Mouse (Mus musculus) sigmoid colon, adult 10 weeks (tissue): ENCODE results near the gene Yipf2. TPM values are rescaled to one million over a fixed set of nuclear protein-coding genes. Genes with fewer than 3 reads are reported as not detected.

Source experiments
- polyA plus RNA-seq: library from polyadenylated mRNA; stranded (reverse); fragments of 350-450 nt; fragmentation: Illumina TruSeq; extraction: RNeasy Lipid Tissue Mini Kit (QIAGEN cat#74804); gene quantifications from one replicate; pipeline ENCODE4 v1.2.3, GENCODE M21; 2014; ENCODE audit warnings: low read depth, low replicate concordance

The Yipf2 gene
- polyA plus RNA-seq = 7.5 TPM

DNA sequence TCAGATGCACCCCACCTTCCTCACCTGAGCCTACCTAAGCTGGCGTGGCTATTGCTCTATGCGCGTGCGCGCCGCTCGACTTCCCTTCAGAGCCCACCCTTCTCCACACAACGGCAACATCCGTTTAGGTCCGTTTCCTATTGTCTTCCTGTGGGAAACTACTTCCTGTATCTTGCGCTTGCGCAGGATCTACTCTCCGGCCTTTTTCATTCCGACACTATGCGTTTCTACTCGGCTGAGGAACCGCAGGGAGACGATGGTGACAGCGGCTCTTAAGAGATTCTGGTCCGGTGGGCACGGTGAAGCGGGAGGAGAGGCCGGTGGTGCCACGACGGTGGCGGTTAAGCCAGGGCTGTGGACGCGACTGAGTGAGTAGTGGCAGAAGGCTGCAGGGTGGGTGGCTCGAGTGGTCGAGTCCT is at the start of gene Yipf2, which contains the start of gene Timm29:
TSS of gene Yipf2 (minus strand) at position 126 of the 419 bp plus-strand sequence.
TSS of gene Timm29 (plus strand) at position 20 of the 419 bp plus-strand sequence.

GRCm38 (mm10) chr9:21615617-21616231 is 23.1 kb upstream of the Yipf2 start, which contains the start of gene Smarca4:
TSS of gene Smarca4 (plus strand) at chr9:21616169.

DNA sequence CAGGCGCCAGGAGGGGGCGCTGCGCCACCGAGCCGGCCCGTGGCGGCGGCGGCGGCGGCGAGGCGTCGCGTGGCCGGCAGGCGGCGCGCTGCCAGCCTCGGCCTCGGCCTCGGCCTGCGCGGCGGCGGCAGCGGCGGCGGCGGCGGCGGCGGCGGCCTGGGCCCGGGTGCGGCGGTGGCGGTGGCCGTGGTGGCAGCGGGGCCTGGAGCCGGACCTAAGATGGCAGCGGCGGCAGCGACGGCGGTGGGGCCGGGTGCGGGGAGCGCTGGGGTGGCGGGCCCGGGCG is 45.9 kb downstream of the Yipf2 start, which contains the start of gene Carm1:
TSS of gene Carm1 (plus strand) at position 106 of the 286 bp plus-strand sequence.

Other genes with a start within 250 kb of the Yipf2 start
- gene Ilf3, start 225.0 kb downstream of the Yipf2 start, polyA plus RNA-seq = 17.0 TPM
- not detected for gene Qtrt1, start 181.0 kb downstream of the Yipf2 start, polyA plus RNA-seq
- gene Dnm2, start 167.9 kb downstream of the Yipf2 start, polyA plus RNA-seq = 32.2 TPM
- gene Tmed1, start 82.6 kb downstream of the Yipf2 start, polyA plus RNA-seq = 0.63 TPM
- 2.5 TPM for gene AB124611, start 66.7 kb downstream of the Yipf2 start, polyA plus RNA-seq
- 2.7 TPM for gene Carm1, start 45.9 kb downstream of the Yipf2 start, polyA plus RNA-seq
- 25.3 TPM for gene Timm29, start 106 bp downstream of the Yipf2 start, polyA plus RNA-seq
- 4.4 TPM for gene Smarca4, start 23.3 kb upstream of the Yipf2 start, polyA plus RNA-seq
- 38.0 TPM for gene Ldlr, start 130.7 kb upstream of the Yipf2 start, polyA plus RNA-seq
- gene Spc24, start 167.5 kb upstream of the Yipf2 start, polyA plus RNA-seq = 4.2 TPM
- gene Kank2, start 205.9 kb upstream of the Yipf2 start, polyA plus RNA-seq = 10.4 TPM
- not detected for gene Angptl8, start 242.7 kb upstream of the Yipf2 start, polyA plus RNA-seq